Mouse (Mus musculus): Measurements from ENCODE around the gene Chrna3.

The Chrna3 gene

DNA sequence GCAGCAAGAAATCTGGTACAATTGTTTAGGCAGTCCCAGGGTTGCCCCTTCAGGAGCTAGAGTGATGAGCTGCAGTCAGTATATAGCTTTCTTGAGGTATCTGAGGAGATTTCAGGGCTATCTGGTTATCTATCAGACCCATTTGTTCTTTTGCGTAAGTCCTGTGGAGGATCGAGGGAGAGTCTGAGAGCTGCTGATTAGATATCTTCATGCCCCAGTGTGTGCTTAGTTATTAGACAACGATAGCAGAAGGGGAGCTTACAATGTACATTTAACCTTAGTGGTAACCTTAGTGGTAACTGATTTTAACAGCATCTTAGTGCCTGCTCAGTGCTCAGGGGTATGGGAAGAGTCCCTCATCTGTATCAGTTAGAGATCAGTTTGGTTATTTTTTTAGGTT, 30.7 kb downstream of the Chrna3 start:
- no peak for DNase-seq (ENCODE audit: low read depth)

DNA sequence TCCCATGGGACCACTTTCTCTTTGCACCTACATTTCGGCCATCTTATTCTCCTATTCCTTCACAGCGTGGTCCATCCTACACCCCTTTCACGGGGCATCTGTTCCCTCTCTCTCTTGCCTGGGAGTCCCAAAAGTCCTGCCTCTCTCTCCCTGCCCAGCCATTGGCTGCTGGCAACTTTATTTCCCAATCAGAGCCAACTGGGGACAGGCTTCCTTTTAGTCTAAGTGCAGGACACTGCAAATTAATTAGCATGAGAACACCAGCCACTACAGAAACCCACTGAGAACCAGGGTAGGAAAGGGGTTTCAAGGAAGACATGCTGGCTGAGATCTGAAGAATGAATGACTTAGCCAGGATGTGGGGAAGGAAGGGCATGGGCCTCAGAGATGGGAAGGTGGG, 32.0 kb downstream of the Chrna3 start:
- DNase-seq (ENCODE audit: low read depth) = no peak

DNA sequence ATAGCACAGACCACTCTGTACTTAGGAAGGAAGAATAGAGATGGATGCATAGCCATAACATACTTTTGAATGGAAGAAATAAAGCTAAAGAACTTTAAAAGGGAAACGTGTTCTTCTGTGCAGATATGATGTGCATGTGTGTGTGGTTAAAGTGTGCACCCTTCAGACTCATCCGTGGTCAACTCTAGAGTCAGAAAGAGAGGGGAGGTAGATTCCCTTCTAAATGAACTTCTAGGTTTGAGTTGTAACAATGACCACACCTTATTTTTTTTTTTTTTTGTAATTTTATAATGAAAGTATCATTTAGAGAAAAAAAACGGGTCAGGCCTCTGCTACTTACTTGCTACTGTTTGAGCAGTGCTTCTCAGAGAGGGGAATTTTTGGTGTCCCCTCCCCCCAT, 36.0 kb downstream of the Chrna3 start:
- DNase-seq (ENCODE audit: low read depth) = no peak

DNA sequence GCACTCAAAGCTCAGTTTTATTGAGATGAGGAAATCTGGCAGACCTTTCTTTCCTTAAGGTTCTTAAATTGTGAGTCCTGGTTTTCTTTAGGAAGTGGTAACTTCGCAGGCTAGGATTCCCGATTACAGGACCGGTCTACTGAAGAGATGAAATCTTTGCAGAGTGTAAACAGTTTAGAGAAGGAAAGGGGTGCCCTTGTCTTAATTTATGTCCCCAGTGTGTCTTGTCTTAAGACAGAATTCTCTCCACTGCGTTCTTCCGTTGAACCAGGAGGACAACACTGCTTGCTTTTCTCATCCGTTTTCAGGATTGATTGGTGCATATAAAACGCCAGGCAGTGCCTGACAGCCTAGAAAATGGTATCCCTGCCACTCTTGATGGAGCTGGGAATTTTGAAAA, 44.0 kb downstream of the Chrna3 start:
- no peak for DNase-seq (ENCODE audit: low read depth)

DNA sequence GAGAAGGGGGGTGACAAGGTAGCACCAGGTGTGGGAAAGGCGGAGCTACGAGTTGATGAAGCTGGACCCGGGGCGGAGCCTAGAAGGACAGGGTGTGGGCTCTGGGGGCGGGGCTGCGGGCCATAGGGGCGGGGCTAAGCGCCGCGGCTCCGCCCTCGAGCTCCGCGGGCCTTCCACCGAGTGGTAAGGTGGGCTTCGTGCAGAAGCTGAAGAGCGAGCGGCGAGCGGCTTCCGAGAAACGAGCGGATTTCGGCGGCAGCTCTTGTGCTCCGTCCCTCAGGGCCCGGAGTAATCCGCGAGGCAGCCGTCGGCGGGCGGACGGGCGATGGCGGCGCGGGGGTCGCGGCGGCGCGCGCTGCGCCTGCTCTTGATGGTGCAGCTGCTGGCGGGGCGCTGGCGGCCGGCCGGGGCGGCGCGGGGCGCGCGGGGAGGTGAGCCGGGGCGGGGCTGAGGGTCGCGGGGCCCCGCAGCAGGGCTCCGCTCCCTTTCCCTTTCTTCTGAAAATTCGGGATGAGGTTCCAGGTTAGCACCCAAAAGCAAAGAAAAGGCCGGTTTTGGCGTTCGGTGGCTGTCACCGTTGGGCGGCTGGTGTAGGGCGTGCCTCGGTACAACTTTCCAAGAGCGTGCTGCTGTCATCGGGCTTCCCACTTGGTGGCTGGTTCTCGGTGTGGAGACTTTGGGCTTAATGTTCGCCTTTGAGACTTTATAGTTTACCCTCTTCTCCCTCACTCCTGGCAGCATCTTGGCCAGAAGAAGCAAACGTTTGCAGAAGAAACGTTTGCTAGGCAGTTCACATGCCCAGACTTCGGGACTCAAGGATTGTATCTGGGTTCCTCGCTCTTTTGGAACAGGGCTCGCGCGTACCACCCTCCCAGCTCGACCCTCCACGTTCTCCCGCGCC, 44.8 kb downstream of the Chrna3 start:
- DNase-seq (ENCODE audit: low read depth) = no peak

DNA sequence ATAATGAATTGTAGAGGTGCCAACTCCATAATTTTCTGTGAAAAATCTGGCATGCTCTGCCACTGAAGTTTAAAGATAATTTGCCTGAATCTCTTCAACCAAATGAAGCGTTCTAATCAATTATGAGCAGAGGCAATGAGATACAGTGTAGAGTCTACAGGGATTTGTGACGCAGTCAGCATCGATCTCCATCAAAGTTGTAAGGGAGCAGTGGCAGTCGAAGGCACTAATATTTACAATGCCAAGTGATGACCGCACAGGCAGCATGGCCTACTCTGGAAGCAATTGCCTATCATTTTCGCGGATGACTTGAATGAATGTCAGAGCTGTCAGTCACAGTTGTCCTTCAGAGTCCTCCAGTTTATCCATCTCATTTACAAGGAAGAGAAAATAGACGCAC, 45.7 kb downstream of the Chrna3 start, which contains the start of gene Chrna5:
Gene Chrna5, plus strand, starts transcription at position 207 of the 400 bp plus-strand sequence.
- no peak for DNase-seq (ENCODE audit: low read depth)

DNA sequence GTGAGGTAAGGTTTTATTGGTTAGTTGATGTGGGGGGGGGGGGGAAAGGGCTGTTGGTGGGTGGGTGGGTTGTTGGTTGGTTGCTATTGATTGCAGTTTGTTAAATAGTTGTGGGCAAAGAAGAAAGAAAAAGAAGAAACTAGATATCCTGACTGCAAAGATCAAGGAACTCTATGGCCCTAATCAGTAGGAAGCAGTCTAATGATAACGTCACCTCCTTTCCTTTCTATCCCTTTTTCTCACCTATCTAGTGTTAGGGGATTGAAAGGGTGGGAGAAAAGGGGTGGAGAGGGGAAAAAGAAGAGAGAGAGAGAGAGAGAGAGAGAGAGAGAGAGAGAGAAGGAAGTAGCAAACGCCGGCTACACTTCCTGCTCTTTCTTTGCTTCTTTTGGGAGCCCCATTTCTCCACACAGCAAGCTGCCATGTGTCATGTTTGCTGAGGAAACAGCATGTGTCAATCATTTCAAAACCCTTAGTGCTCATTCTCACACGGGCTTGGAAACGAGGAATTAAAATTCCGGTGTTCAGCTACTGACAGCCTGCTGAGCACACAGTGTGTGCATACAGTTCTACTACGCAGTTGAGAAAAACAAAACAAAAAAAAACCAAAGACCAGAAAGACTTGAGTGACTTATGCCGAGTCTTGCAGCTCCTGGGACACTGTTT, 56.3 kb downstream of the Chrna3 start:
- no peak for DNase-seq (ENCODE audit: low read depth)

DNA sequence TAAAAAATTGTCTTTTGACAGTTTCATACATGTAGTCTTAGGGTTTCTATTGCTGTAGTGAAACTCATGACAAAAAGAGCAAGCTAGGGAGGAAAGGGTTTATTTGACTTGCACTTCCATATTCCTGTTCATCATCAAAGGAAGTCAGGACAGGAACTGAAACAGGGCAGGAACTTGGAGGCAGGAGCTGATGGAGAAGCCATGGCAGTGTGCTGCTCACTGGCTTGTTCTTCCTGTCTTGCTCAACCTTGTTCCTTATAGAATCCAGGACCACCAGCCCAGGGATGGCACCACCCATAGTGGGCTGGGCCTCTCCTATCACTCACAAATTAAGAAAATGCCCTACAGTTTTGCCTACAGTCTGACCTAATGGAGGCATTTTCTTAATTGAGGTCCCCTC, 62.7 kb downstream of the Chrna3 start:
- no peak for DNase-seq (ENCODE audit: low read depth)

DNA sequence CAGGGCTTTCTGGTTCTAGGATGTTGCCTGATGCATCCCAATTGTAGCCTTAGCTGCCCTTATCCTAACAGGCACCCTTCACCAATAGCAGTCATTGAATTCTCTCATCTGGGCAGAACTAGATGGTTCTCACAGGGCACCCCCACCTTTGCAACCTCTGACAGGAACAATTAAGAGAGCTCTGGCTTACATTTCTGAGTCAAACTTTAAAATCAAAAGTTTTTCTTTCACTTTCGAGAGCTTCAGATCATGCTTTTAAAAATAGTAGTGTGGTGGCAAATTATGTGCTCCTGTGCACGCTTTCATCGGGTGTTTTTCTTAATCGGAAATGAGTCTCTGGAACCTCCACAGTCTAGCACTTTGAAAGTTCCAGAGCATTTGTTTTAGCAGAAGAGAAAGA, 65.3 kb downstream of the Chrna3 start:
- no peak for DNase-seq (ENCODE audit: low read depth)

All from NIH3T3 (cell line).